Mouse (Mus musculus) A20 (cell line): ENCODE data around the gene Npr3.
"Not testable (repeated sequence)": the region's sequence is repeated elsewhere in the genome, so short reads cannot be mapped to it uniquely, and the experiment has no call there.

ENCODE experiments used
- DNase-seq: peaks from one replicate; pipeline ENCODE4 v3.0.0-alpha.2; 2011; ENCODE audit warnings: low read depth, low spot score

The Npr3 gene

GRCm38 (mm10) chr15:11882508-11883205, 24.4 kb downstream of the Npr3 start:
- no peak for DNase-seq

- DNase-seq = no peak
These were observed 25.3 kb downstream of the Npr3 start for GRCm38 (mm10) chr15:11881822-11882221.

- DNase-seq = no peak
These were observed 28.8 kb downstream of the Npr3 start for GRCm38 (mm10) chr15:11878334-11878733.

- DNase-seq = no peak
These were observed 29.8 kb downstream of the Npr3 start for GRCm38 (mm10) chr15:11877273-11877672.

GRCm38 (mm10) chr15:11866918-11867317, 40.2 kb downstream of the Npr3 start:
- DNase-seq = no peak

GRCm38 (mm10) chr15:11863540-11863818, 43.6 kb downstream of the Npr3 start:
- DNase-seq = no peak

GRCm38 (mm10) chr15:11862785-11863539, 44.1 kb downstream of the Npr3 start:
- DNase-seq = no peak

- DNase-seq = no peak
These were observed 44.8 kb downstream of the Npr3 start for GRCm38 (mm10) chr15:11862253-11862652.

GRCm38 (mm10) chr15:11860259-11860658, 46.8 kb downstream of the Npr3 start:
- no peak for DNase-seq

- no peak for DNase-seq
These were observed 47.3 kb downstream of the Npr3 start for GRCm38 (mm10) chr15:11859829-11860228.

- DNase-seq = no peak
These were observed 48.7 kb downstream of the Npr3 start for GRCm38 (mm10) chr15:11858411-11858810.

- no peak for DNase-seq
These were observed 61.7 kb downstream of the Npr3 start for GRCm38 (mm10) chr15:11845204-11846062.

- DNase-seq = no peak
These were observed 63.0 kb downstream of the Npr3 start for GRCm38 (mm10) chr15:11844115-11844514.

- DNase-seq = no peak
These were observed 65.3 kb downstream of the Npr3 start for GRCm38 (mm10) chr15:11841828-11842227.

GRCm38 (mm10) chr15:11835913-11836312, 71.2 kb downstream of the Npr3 start:
- DNase-seq = no peak

GRCm38 (mm10) chr15:11822347-11822746, 84.7 kb downstream of the Npr3 start:
- DNase-seq = not testable (repeated sequence)

- no peak for DNase-seq
These were observed 91.5 kb downstream of the Npr3 start for GRCm38 (mm10) chr15:11815551-11815950.

- DNase-seq = no peak
These were observed 103.5 kb downstream of the Npr3 start for GRCm38 (mm10) chr15:11803576-11803975.

GRCm38 (mm10) chr15:11801863-11802722, 105.0 kb downstream of the Npr3 start:
- no peak for DNase-seq

- DNase-seq = no peak
These were observed 112.5 kb downstream of the Npr3 start for GRCm38 (mm10) chr15:11794632-11795031.
